Mouse (Mus musculus) natural killer cell, adult 2 months (primary cell): ENCODE measurements around the gene Wasf2.
A peak's percentile ranks its signal among the peaks of the same experiment; 100 is the strongest.

Source experiments
- DNase-seq, 2 experiments: peaks; one replicate each; pipeline ENCODE4 v3.0.0; 2022; ENCODE audit warnings: low spot score in 2 of 2

Gene Wasf2

GRCm38 (mm10) chr4:133201006-133201771 lies 70.9 kb downstream of the Wasf2 start:
- DNase-seq: peak; percentile 24 to 64

GRCm38 (mm10) chr4:133202254-133202653 lies 71.9 kb downstream of the Wasf2 start:
- no peak for DNase-seq

GRCm38 (mm10) chr4:133203591-133203990 lies 73.3 kb downstream of the Wasf2 start:
- DNase-seq: no peak

GRCm38 (mm10) chr4:133204379-133204778 lies 74.1 kb downstream of the Wasf2 start:
- no peak for DNase-seq

GRCm38 (mm10) chr4:133209366-133209765 lies 79.1 kb downstream of the Wasf2 start:
- peak; percentile 31 to 56 for DNase-seq

GRCm38 (mm10) chr4:133210023-133210787 lies 79.9 kb downstream of the Wasf2 start:
- no peak for DNase-seq

GRCm38 (mm10) chr4:133210788-133211390 lies 80.6 kb downstream of the Wasf2 start:
- DNase-seq: no peak

GRCm38 (mm10) chr4:133211751-133212561 lies 81.7 kb downstream of the Wasf2 start, which contains the start of the genes Cd164l2 and Gpr3:
Gene Cd164l2, plus strand, starts transcription at chr4:133212131.
Gene Gpr3, minus strand, starts transcription at chr4:133212536.
- no peak for DNase-seq

- DNase-seq: peak; percentile 74 to 78
These were observed 82.4 kb downstream of the Wasf2 start for GRCm38 (mm10) chr4:133212562-133213267.

GRCm38 (mm10) chr4:133213268-133213590 lies 82.9 kb downstream of the Wasf2 start:
- no peak for DNase-seq

- no peak for DNase-seq
These were observed 83.4 kb downstream of the Wasf2 start for GRCm38 (mm10) chr4:133213661-133214060.

- peak; percentile 64 to 76 for DNase-seq
These were observed 87.3 kb downstream of the Wasf2 start for GRCm38 (mm10) chr4:133217641-133218040.

- no peak for DNase-seq
These were observed 88.4 kb downstream of the Wasf2 start for GRCm38 (mm10) chr4:133218745-133219144.

- DNase-seq: no peak
These were observed 90.4 kb downstream of the Wasf2 start for GRCm38 (mm10) chr4:133220656-133221055.

GRCm38 (mm10) chr4:133221701-133222100 lies 91.4 kb downstream of the Wasf2 start:
- DNase-seq: no peak

GRCm38 (mm10) chr4:133223875-133224274 lies 93.6 kb downstream of the Wasf2 start:
- DNase-seq: no peak

- DNase-seq: no peak
These were observed 95.8 kb downstream of the Wasf2 start for GRCm38 (mm10) chr4:133226073-133226472.

- DNase-seq: no peak
These were observed 97.3 kb downstream of the Wasf2 start for GRCm38 (mm10) chr4:133227636-133228035.

- no peak for DNase-seq
These were observed 99.3 kb downstream of the Wasf2 start for GRCm38 (mm10) chr4:133229582-133229981.

- DNase-seq: no peak
These were observed 103.1 kb downstream of the Wasf2 start for GRCm38 (mm10) chr4:133233285-133233976.
